Mouse (Mus musculus): ENCODE data around the gene Usp3. TPM values are rescaled to one million over a fixed set of nuclear protein-coding genes. Genes with fewer than 3 reads are reported as not detected.
A peak's percentile ranks its signal among the peaks of the same experiment; 100 is the strongest.

The Usp3 gene
- total RNA-seq (2022): 10 to 100 TPM; 37.2 to 53.7 (median 45.7) TPM

- DNase-seq: peak; percentile 91
Measured at GRCm38 (mm10) chr9:66592708-66593612, at the start of gene Usp3. Gene Usp3 (minus strand): TSS chr9:66593142.

GRCm38 (mm10) chr9:66640491-66640890 lies 47.5 kb upstream of the Usp3 start:
- no peak for DNase-seq

GRCm38 (mm10) chr9:66639626-66640025 lies 46.7 kb upstream of the Usp3 start:
- no peak for DNase-seq

- no peak for DNase-seq
Measured at GRCm38 (mm10) chr9:66632441-66632840, 39.5 kb upstream of the Usp3 start.

GRCm38 (mm10) chr9:66630931-66631330 lies 38.0 kb upstream of the Usp3 start:
- no peak for DNase-seq

GRCm38 (mm10) chr9:66626661-66627060 lies 33.7 kb upstream of the Usp3 start:
- peak; percentile 61 for DNase-seq

- no peak for DNase-seq
Measured at GRCm38 (mm10) chr9:66625974-66626530, 33.1 kb upstream of the Usp3 start.

GRCm38 (mm10) chr9:66624873-66625272 lies 31.9 kb upstream of the Usp3 start:
- no peak for DNase-seq

- DNase-seq: no peak
Measured at GRCm38 (mm10) chr9:66623627-66624026, 30.7 kb upstream of the Usp3 start.

GRCm38 (mm10) chr9:66620581-66620981 lies 27.6 kb upstream of the Usp3 start:
- peak; percentile 89 for DNase-seq

- DNase-seq: no peak
Measured at GRCm38 (mm10) chr9:66620055-66620454, 27.1 kb upstream of the Usp3 start.

- no peak for DNase-seq
Measured at GRCm38 (mm10) chr9:66617812-66618211, 24.9 kb upstream of the Usp3 start.

- no peak for DNase-seq
Measured at GRCm38 (mm10) chr9:66616858-66617257, 23.9 kb upstream of the Usp3 start.

- DNase-seq: no peak
Measured at GRCm38 (mm10) chr9:66615141-66615540, 22.2 kb upstream of the Usp3 start.

- no peak for DNase-seq
Measured at GRCm38 (mm10) chr9:66614547-66614946, 21.6 kb upstream of the Usp3 start.

- DNase-seq: no peak
Measured at GRCm38 (mm10) chr9:66613667-66614066, 20.7 kb upstream of the Usp3 start.

- DNase-seq: peak; percentile 73
Measured at GRCm38 (mm10) chr9:66611478-66612093, 18.6 kb upstream of the Usp3 start.

GRCm38 (mm10) chr9:66608817-66609345 lies 15.9 kb upstream of the Usp3 start:
- no peak for DNase-seq

GRCm38 (mm10) chr9:66606851-66607250 lies 13.9 kb upstream of the Usp3 start:
- DNase-seq: no peak

GRCm38 (mm10) chr9:66605876-66606750 lies 13.2 kb upstream of the Usp3 start:
- DNase-seq: no peak

- DNase-seq: no peak
Measured at GRCm38 (mm10) chr9:66604349-66605206, 11.6 kb upstream of the Usp3 start.

All from adrenal gland, adult 8-10 months (tissue).